Mouse (Mus musculus) hindbrain, embryonic 16.5 days (tissue): ENCODE measurements around the gene Gm14214. TPM values are rescaled to one million over a fixed set of nuclear protein-coding genes. Genes with fewer than 3 reads are reported as not detected.

Source experiments
- ATAC-seq: fragments of 200-750 bp; cut with Nextera tagmentation; 2 replicates; pipeline ENCODE4 v1.8.0; 2017; ENCODE audit warnings: moderate TSS enrichment, moderate library complexity
- H3K27ac ChIP-seq: fragments of 300-500 bp; sonication (generic); 2 replicates; pipeline ENCODE4 v1.5.1; 2014; ENCODE audit warnings: low read depth, mild to moderate bottlenecking, control low read depth, low read length, moderate library complexity
- H3K27me3 ChIP-seq: fragments of 300-500 bp; sonication (generic); replicated peaks from 2 replicates; pipeline ENCODE4 v1.6.1; 2014; ENCODE audit warnings: low read length; ENCODE audit not compliant: control insufficient read depth, insufficient read depth
- H3K36me3 ChIP-seq: fragments of 300-500 bp; sonication (generic); 2 replicates; pipeline ENCODE4 v1.6.1; 2014; ENCODE audit warnings: mild to moderate bottlenecking, low read length, moderate library complexity, mixed read lengths; ENCODE audit not compliant: control insufficient read depth, insufficient read depth
- H3K4me1 ChIP-seq: fragments of 300-500 bp; sonication (generic); 2 replicates; pipeline ENCODE4 v1.6.1; 2014; ENCODE audit warnings: low read depth, low read length; ENCODE audit not compliant: control insufficient read depth, insufficient read depth
- H3K4me2 ChIP-seq: fragments of 300-500 bp; sonication (generic); 2 replicates; pipeline ENCODE4 v1.6.1; 2014; ENCODE audit warnings: mild to moderate bottlenecking, low read length, control low read depth, moderate library complexity
- H3K4me3 ChIP-seq: fragments of 300-500 bp; sonication (generic); 2 replicates; pipeline ENCODE4 v1.5.1; 2014; ENCODE audit warnings: mild to moderate bottlenecking, low read length, control low read depth, moderate library complexity
- H3K9ac ChIP-seq: fragments of 300-500 bp; sonication (generic); 2 replicates; pipeline ENCODE4 v1.6.1; 2014; ENCODE audit warnings: low read depth, mild to moderate bottlenecking, control low read depth, low read length, moderate library complexity
- H3K9me3 ChIP-seq: fragments of 300-500 bp; sonication (generic); 2 replicates; pipeline ENCODE4 v1.6.1; 2014; ENCODE audit warnings: mild to moderate bottlenecking, low read length, moderate library complexity; ENCODE audit not compliant: control insufficient read depth
- WGBS: fragments of 180-500 bp; shearing (Covaris S2); extraction: QIAGEN DNeasy Blood & Tissue Kit; methylation state at CpG from one replicate; pipeline ENCODE4 v1.1.7; 2014; 5-methylcytosine and 5-hydroxymethylcytosine counted together
- polyA plus RNA-seq: library from polyadenylated mRNA; unstranded; fragments of >200 nt; fragmentation: Nextera tagmentation; extraction: Ambion mirVana; gene quantifications from 2 replicates; pipeline ENCODE4 v1.2.1, GENCODE M21; 2015

The Gm14214 gene
- polyA plus RNA-seq = not detected in 2 replicates

GRCm38 (mm10) chr2:154769930-154770329, at the start of gene Gm14214:
Gm14214 (minus strand) TSS chr2:154770030.
- Histone ChIP-seq H3K27ac (no peak within 1 kb of the TSS), H3K27me3 (no peaks in the 10 kb centered on the region), H3K9me3 (no peaks in the 10 kb centered on the region), H3K4me2 (no peak within 1 kb of the TSS), H3K9ac (no peak within 1 kb of the TSS), H3K4me3 (no peak within 1 kb of the TSS), H3K4me1 (no peaks in the 10 kb centered on the region), H3K36me3 (no peaks in the 10 kb centered on the region)
- ATAC-seq = no peak

GRCm38 (mm10) chr2:154818599-154818998, 48.8 kb upstream of the Gm14214 start:
- 74% methylated on average over 1 of the region's 1 CpGs for WGBS
- H3K27me3 ChIP-seq = no peaks in the 10 kb centered on the region
- ATAC-seq = no peak

GRCm38 (mm10) chr2:154817788-154818187, 48.0 kb upstream of the Gm14214 start:
- H3K27ac ChIP-seq = no peak overlapping the region
- no peaks in the 10 kb centered on the region for H3K9me3 ChIP-seq
- 47% methylated on average over 1 of the region's 1 CpGs for WGBS
- H3K27me3 ChIP-seq = no peaks in the 10 kb centered on the region
- H3K4me1 ChIP-seq = peaks cover 11% of the 10 kb centered on the region
- no peak for ATAC-seq
- H3K4me2 ChIP-seq = no peak overlapping the region
- H3K9ac ChIP-seq = no peak overlapping the region
- no peaks in the 10 kb centered on the region for H3K36me3 ChIP-seq
- H3K4me3 ChIP-seq = no peak overlapping the region

More at GRCm38 (mm10) chr2:154818599-154818998, 48.8 kb upstream of the Gm14214 start:
- no peaks in the 10 kb centered on the region for H3K36me3 ChIP-seq
- no peak overlapping the region for H3K9ac ChIP-seq
- peaks cover 11% of the 10 kb centered on the region for H3K4me1 ChIP-seq
- no peaks in the 10 kb centered on the region for H3K9me3 ChIP-seq
- H3K27ac ChIP-seq = no peak overlapping the region
- no peak overlapping the region for H3K4me3 ChIP-seq
- H3K4me2 ChIP-seq = no peak overlapping the region

GRCm38 (mm10) chr2:154817089-154817488, 47.3 kb upstream of the Gm14214 start:
- Histone ChIP-seq H3K4me2 (no peak overlapping the region), H3K27me3 (no peaks in the 10 kb centered on the region), H3K9ac (no peak overlapping the region), H3K4me3 (no peak overlapping the region), H3K9me3 (no peaks in the 10 kb centered on the region), H3K27ac (no peak overlapping the region), H3K36me3 (no peaks in the 10 kb centered on the region), H3K4me1 (peaks cover 11% of the 10 kb centered on the region)
- 32% methylated on average over 3 of the region's 3 CpGs for WGBS
- peak; percentile 50; the same call in 1 of the 2 replicates for ATAC-seq

GRCm38 (mm10) chr2:154813426-154813825, 43.6 kb upstream of the Gm14214 start:
- no peak overlapping the region for H3K27ac ChIP-seq
- H3K9ac ChIP-seq = no peak overlapping the region
- no peak for ATAC-seq
- H3K4me2 ChIP-seq = no peak overlapping the region
- no peaks in the 10 kb centered on the region for H3K36me3 ChIP-seq
- H3K4me1 ChIP-seq = peaks cover 11% of the 10 kb centered on the region
- H3K4me3 ChIP-seq = no peak overlapping the region
- H3K27me3 ChIP-seq = no peaks in the 10 kb centered on the region
- H3K9me3 ChIP-seq = no peaks in the 10 kb centered on the region
- 85% methylated on average over 2 of the region's 2 CpGs for WGBS

GRCm38 (mm10) chr2:154810821-154811220, 41.0 kb upstream of the Gm14214 start:
- no peaks in the 10 kb centered on the region for H3K27me3 ChIP-seq
- H3K9ac ChIP-seq = no peak overlapping the region
- H3K36me3 ChIP-seq = no peaks in the 10 kb centered on the region
- H3K4me3 ChIP-seq = no peak overlapping the region
- no peaks in the 10 kb centered on the region for H3K4me1 ChIP-seq
- H3K9me3 ChIP-seq = no peaks in the 10 kb centered on the region
- ATAC-seq = no peak
- H3K27ac ChIP-seq = no peak overlapping the region
- 49% methylated on average over 1 of the region's 1 CpGs for WGBS
- no peak overlapping the region for H3K4me2 ChIP-seq

GRCm38 (mm10) chr2:154809107-154809762, 39.4 kb upstream of the Gm14214 start:
- Histone ChIP-seq H3K9ac (no peak overlapping the region), H3K4me2 (no peak overlapping the region), H3K9me3 (no peaks in the 10 kb centered on the region), H3K27ac (no peak overlapping the region), H3K36me3 (no peaks in the 10 kb centered on the region), H3K27me3 (no peaks in the 10 kb centered on the region), H3K4me3 (no peak overlapping the region), H3K4me1 (no peaks in the 10 kb centered on the region)
- WGBS = 93% methylated on average over 1 of the region's 1 CpGs
- no peak for ATAC-seq

GRCm38 (mm10) chr2:154807689-154808088, 37.9 kb upstream of the Gm14214 start:
- H3K4me2 ChIP-seq = no peak overlapping the region
- no peaks in the 10 kb centered on the region for H3K36me3 ChIP-seq
- no peaks in the 10 kb centered on the region for H3K27me3 ChIP-seq
- 62% methylated on average over 1 of the region's 1 CpGs for WGBS
- no peak overlapping the region for H3K4me3 ChIP-seq
- no peak for ATAC-seq
- H3K9ac ChIP-seq = no peak overlapping the region
- H3K9me3 ChIP-seq = no peaks in the 10 kb centered on the region
- no peaks in the 10 kb centered on the region for H3K4me1 ChIP-seq
- no peak overlapping the region for H3K27ac ChIP-seq

GRCm38 (mm10) chr2:154803845-154804244, 34.0 kb upstream of the Gm14214 start:
- Histone ChIP-seq H3K9ac (no peak overlapping the region), H3K9me3 (no peaks in the 10 kb centered on the region), H3K27ac (no peak overlapping the region), H3K4me2 (no peak overlapping the region), H3K4me3 (no peak overlapping the region), H3K36me3 (no peaks in the 10 kb centered on the region), H3K4me1 (no peaks in the 10 kb centered on the region), H3K27me3 (no peaks in the 10 kb centered on the region)
- ATAC-seq = no peak
- 76% methylated on average over 4 of the region's 4 CpGs for WGBS
